Mouse (Mus musculus) small intestine, adult 2 months (tissue): ENCODE results near the gene Jup.

ENCODE experiments used
- CTCF ChIP-seq: fragments of 200-500 bp; IDR thresholded peaks from 2 replicates; pipeline ENCODE4 v1.5.1; 2012; ENCODE audit warnings: low read depth, mild to moderate bottlenecking, control low read depth, inconsistent platforms, low read length, moderate library complexity, mixed read lengths; ENCODE audit not compliant: insufficient replicate concordance, insufficient read length; ENCODE audit errors: extremely low read depth
- POLR2A ChIP-seq: fragments of 200-500 bp; IDR thresholded peaks from 2 replicates; pipeline ENCODE4 v1.6.1; 2012; ENCODE audit warnings: low read depth, mild to moderate bottlenecking, control low read depth, inconsistent platforms, low read length, moderate library complexity

- TF ChIP-seq CTCF (no peak), POLR2A (no peak)
Observed at GRCm38 (mm10) chr11:100386586-100386985, 11.0 kb downstream of the Jup start.
